Comparison of ENCODE assay signal across 20 mouse cellular contexts in genomic region chr15:81057736-81058135, GRCm38 (mm10).
A peak's percentile ranks its signal among the peaks of the same experiment; 100 is the strongest.
DNase-seq lines count a peak whose midpoint lies in the region; ATAC-seq and TF ChIP-seq lines count a peak whose summit lies in the region.
"Had no signal": no experiment of that assay in that cellular context is flagged by ENCODE, and none has a peak within 500 bp of the region (broad histone marks: within the 10 kb centered on the region; RNA-seq: fewer than 3 reads in every experiment).

No protein-coding gene starts in this region.

- no peak for TF ChIP-seq CTCF in intestine, postnatal 0 days (IDR thresholded peaks at IDR 0.05; ENCODE audit: low read depth)
- 0 out of 2 replicates have a peak, but pooled peaks have one; percentile 4 for TF ChIP-seq CTCF in stomach, postnatal 0 days (IDR thresholded peaks at IDR 0.05; ENCODE audit: low read depth)

- no peaks in the 10 kb centered on the region for H3K27me3 ChIP-seq in intestine, postnatal 0 days (replicated peaks; ENCODE audit: control insufficient read depth, insufficient read depth, low read length)
- H3K27me3 ChIP-seq in intestine, embryonic 15.5 days (replicated peaks): no peaks in the 10 kb centered on the region
- H3K27me3 ChIP-seq in stomach, postnatal 0 days (ENCODE audit: control insufficient read depth, insufficient read depth, low read length): no peaks in the 10 kb centered on the region
- H3K27me3 ChIP-seq: embryonic facial prominence, embryonic 12.5 days; forebrain, embryonic 13.5 days had no signal

- no peak overlapping the region for H3K4me3 ChIP-seq in intestine, postnatal 0 days (ENCODE audit: low read depth, low read length)
- no peak overlapping the region for H3K4me3 ChIP-seq in intestine, embryonic 15.5 days (replicated peaks)
- no peak overlapping the region for H3K4me3 ChIP-seq in stomach, postnatal 0 days (ENCODE audit: low read depth, low read length)
- H3K4me3 ChIP-seq: embryonic facial prominence, embryonic 10.5 days; embryonic facial prominence, embryonic 12.5 days; forebrain, embryonic 13.5 days had no signal

- H3K4me2 ChIP-seq in intestine, postnatal 0 days (replicated peaks; ENCODE audit: low read depth): no peak overlapping the region
- H3K4me2 ChIP-seq in intestine, embryonic 15.5 days (replicated peaks): no peak overlapping the region
- no peak overlapping the region for H3K4me2 ChIP-seq in stomach, postnatal 0 days (replicated peaks; ENCODE audit: low read depth)
- H3K4me2 ChIP-seq: embryonic facial prominence, embryonic 12.5 days; forebrain, embryonic 13.5 days had no signal

- H3K4me1 ChIP-seq in intestine, postnatal 0 days (replicated peaks; ENCODE audit: control insufficient read depth, insufficient read depth, low read length): no peaks in the 10 kb centered on the region
- peaks cover 14% of the 10 kb centered on the region for H3K4me1 ChIP-seq in intestine, embryonic 15.5 days (replicated peaks)
- peaks cover 5% of the 10 kb centered on the region; the same call in 1 of the 2 replicates for H3K4me1 ChIP-seq in stomach, postnatal 0 days (replicated peaks; ENCODE audit: control insufficient read depth, insufficient read depth)

- DNase-seq in stomach, postnatal 0 days (ENCODE audit: low spot score): no peak
- DNase-seq in testis, postnatal 10 days (ENCODE audit: low spot score): no peak
- DNase-seq in left cerebral cortex, postnatal 25 days (ENCODE audit: low spot score in 2 of 2): no peak
- no peak for DNase-seq in kidney, postnatal 36 days
- DNase-seq: adrenal gland, adult 2 months; adrenal gland, postnatal 10 days; adrenal gland, postnatal 25 days; cerebellum, adult 11-12 months; cerebellum, adult 2 months; cerebellum, adult 9-10 months; cerebellum, postnatal 10 days; cerebellum, postnatal 25 days had no signal

- intact Hi-C loops in left cerebral cortex, postnatal 25 days (cut with DNase I): no loop called here

- H3K9me3 ChIP-seq in intestine, postnatal 0 days (ENCODE audit: control insufficient read depth): no peaks in the 10 kb centered on the region
- no peaks in the 10 kb centered on the region for H3K9me3 ChIP-seq in intestine, embryonic 15.5 days
- H3K9me3 ChIP-seq in stomach, postnatal 0 days (ENCODE audit: control insufficient read depth, low read length): no peaks in the 10 kb centered on the region
- H3K9me3 ChIP-seq: embryonic facial prominence, embryonic 10.5 days; embryonic facial prominence, embryonic 12.5 days; forebrain, embryonic 13.5 days had no signal

- WGBS in intestine, postnatal 0 days: 63% methylated on average over 5 of the region's 5 CpGs
- 88% methylated on average over 5 of the region's 5 CpGs for WGBS in intestine, embryonic 15.5 days
- WGBS in stomach, postnatal 0 days: 82% methylated on average over 5 of the region's 5 CpGs

- no peak overlapping the region for H3K9ac ChIP-seq in intestine, postnatal 0 days (ENCODE audit: low read depth, low read length)
- H3K9ac ChIP-seq in intestine, embryonic 15.5 days: no peak overlapping the region
- H3K9ac ChIP-seq in stomach, postnatal 0 days (ENCODE audit: low read length): no peak overlapping the region
- H3K9ac ChIP-seq: embryonic facial prominence, embryonic 12.5 days; forebrain, embryonic 13.5 days had no signal

- TF ChIP-seq EP300 in stomach, postnatal 0 days (optimal IDR thresholded peaks at IDR 0.05): no peak

- no peak overlapping the region for H3K27ac ChIP-seq in intestine, postnatal 0 days (ENCODE audit: low read depth, low read length)
- no peak overlapping the region for H3K27ac ChIP-seq in intestine, embryonic 15.5 days
- no peak overlapping the region for H3K27ac ChIP-seq in stomach, postnatal 0 days (replicated peaks)
- H3K27ac ChIP-seq: embryonic facial prominence, embryonic 10.5 days; embryonic facial prominence, embryonic 12.5 days; forebrain, embryonic 13.5 days had no signal

- no peaks in the 10 kb centered on the region for H3K36me3 ChIP-seq in intestine, postnatal 0 days (ENCODE audit: control insufficient read depth, insufficient read depth)
- no peaks in the 10 kb centered on the region for H3K36me3 ChIP-seq in intestine, embryonic 15.5 days
- no peaks in the 10 kb centered on the region for H3K36me3 ChIP-seq in stomach, postnatal 0 days (ENCODE audit: control insufficient read depth, insufficient read depth, low read length)
- H3K36me3 ChIP-seq: embryonic facial prominence, embryonic 12.5 days had no signal

- peak; percentile 32; the same call in 1 of the 2 replicates for ATAC-seq in intestine, postnatal 0 days
- no peak; the same call in 1 of the 2 replicates for ATAC-seq in intestine, embryonic 15.5 days
- ATAC-seq in granulocyte monocyte progenitor cell, adult 5-6 weeks (replicated peaks; ENCODE audit: poor library complexity, severe bottlenecking): 0 out of 2 replicates have a peak, but pooled peaks have one; percentile 52
- ATAC-seq in megakaryocyte, adult 5-6 weeks (ENCODE audit: poor library complexity, severe bottlenecking): peak; percentile 79
- no peak for ATAC-seq in stomach, postnatal 0 days (ENCODE audit: low FRiP score, low TSS enrichment)
- ATAC-seq: forebrain, embryonic 13.5 days; forebrain, embryonic 16.5 days had no signal

Comparison
In these comparisons a context has a peak if more than half of its experiments do, and no peak if none do; other contexts are left out.
1. ATAC-seq: peak in intestine, postnatal 0 days (single experiment), granulocyte monocyte progenitor cell, adult 5-6 weeks (single experiment) and megakaryocyte, adult 5-6 weeks (single experiment); none in intestine, embryonic 15.5 days (single experiment) and stomach, postnatal 0 days (single experiment).